Mouse (Mus musculus) c-Kit-negative CD71-positive TER-119-positive erythroid progenitor cells, embryonic 14.5 days (primary cell): ENCODE data around the gene Igsf9.
A peak's percentile ranks its signal among the peaks of the same experiment; 100 is the strongest.

Source experiments
- DNase-seq: peaks from one replicate; pipeline ENCODE4 v3.0.0-alpha.2; 2013; ENCODE audit warnings: low read depth, low spot score

Gene Igsf9

DNA sequence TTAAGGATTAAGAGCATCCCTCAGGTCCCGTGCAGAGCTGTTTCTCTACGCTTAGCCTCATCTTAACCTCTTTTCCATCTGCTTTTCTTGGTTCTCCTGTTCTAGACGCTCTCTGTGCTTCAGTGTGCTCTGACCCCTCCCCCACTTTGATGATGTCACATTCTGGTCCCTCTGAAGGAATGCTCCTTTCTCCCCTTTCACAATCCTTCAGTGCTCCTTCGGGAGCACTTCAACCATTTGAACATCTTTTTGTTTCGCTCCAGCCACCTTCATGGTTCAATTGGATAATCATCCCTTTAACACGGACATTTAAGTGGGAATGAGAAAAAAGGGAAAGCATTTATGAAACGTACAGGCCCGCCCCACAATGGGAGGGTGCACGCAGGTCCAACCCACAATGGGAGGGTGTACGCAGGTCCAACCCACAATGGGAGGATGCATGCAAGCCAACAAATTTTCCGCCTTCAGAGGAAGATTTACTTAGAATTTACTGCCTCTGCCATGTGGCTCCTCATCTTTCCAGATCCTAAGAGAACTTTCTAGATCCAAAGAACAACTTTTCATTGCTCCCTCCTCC, 13.2 kb upstream of the Igsf9 start:
- no peak for DNase-seq

DNA sequence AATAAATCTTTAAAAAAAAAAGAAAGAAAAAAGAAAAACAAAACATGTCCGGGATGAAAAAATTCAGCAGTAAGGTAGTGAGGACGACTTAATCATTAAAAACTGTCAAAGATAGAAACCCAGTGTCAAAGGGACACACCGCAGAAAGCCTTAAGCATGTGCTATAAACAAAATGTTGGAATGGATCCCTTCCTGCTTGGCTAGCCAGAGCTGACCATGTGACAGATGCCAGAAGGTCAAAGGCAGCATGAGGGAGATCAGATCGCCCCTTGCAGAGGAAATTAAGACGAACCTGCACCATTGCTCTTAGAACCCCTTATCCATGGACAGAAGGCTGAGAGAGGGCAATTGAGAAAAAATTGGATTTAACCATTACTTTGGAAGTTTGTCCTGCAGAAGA, 12.2 kb upstream of the Igsf9 start:
- DNase-seq, result no peak

DNA sequence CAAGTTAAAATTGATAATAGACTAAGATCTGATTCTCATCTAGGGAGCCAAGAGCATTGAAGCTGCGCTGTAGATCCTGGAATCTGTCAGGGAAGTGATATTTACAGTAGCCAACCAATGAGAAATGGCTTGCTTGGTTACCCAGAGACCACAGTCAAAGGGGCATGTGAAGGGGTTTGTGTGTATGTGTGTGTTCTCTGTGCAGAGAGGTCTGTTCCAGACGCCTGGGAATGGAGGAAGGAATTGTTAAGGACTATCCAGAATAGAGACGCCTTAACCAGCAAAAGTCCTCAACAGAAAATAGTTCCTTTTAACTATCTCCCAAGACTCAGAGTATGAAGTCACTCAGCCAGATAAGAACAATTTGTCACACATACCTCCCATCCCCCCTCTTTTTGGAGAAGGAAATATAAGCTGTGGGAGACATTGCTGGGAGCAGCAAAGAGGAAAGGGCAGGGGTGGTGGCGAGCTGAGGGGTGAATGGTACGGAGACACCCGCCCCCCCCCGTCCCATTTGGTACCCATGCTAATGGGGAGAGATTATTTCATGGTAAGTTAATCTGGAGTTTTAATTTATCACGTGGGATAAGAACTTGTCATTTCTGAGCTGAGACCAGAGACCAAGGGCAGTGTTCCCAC, 11.7 kb upstream of the Igsf9 start:
- no peak for DNase-seq

DNA sequence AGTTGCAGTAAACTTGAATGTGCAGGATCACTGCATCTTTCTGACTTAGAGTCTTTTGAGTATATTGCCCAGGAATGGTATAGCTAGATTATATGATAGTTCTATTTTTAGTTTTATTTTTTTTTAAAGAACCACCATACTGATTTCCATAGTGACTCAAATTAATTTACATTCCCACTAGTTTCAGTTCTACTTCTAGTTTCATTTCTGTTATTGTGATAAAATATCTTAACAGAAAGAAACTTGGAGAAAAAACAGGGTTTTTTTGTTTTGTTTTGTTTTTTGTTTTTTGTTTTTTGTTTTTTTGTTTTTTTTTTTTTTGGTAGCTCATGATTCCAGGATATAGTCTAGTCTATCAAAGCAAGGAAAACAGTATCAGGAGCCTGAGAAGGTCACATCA, 8.7 kb upstream of the Igsf9 start:
- no peak for DNase-seq

DNA sequence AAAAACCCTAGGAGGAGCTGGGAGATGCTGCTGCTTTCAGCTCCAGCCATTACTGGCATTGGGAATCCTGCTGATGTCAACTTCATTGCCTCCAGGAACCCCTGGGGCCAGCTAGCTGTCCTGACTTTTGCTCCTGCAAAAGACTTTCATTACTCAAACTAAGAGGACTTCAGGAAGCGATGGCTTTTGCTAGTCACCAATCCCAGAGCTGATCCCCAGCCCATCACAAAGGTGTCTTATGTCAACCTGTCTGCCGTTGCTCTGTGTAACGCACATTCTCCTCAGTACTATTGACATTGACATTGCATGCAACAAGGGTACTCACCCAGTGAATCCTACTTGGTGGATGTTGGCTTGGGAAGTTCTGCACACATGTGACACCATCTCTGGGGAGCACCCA, 7.4 kb upstream of the Igsf9 start:
- no peak for DNase-seq

DNA sequence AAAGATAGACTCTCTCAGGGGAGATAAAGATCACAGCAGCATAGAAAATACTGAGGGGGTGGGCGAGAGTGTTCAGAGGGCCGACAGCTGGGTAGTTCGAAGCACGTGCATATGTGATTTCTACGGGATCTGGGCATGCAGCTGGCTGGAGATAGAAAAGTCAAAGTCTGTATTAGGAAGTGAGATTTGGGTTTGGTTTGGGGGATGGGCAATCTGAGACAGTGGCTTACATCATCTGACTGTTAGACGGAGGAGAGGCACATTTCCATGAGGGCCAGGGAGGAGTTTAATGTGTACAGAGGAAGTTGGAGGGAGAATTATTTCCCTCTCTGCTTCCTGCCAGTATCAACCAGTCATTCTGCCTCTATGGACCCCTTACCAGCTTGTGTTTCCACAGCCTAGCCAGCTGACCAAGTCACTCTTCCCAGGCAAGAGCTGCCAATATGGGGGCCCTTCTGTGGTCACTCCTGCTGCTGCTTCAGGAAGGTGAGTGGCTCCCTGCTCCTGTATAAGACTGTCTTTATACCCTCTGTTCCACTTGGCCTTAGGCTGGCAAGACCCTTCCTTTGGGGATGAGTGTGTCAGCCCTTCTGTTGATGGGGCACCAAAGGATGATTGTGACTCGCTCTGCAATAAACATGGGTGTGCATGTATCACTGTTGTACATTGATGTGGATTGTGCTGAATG, 6.4 kb upstream of the Igsf9 start, which contains the start of gene Slamf9:
Slamf9 (plus strand) TSS at position 305 of the 688 bp plus-strand sequence.
- DNase-seq, result no peak

DNA sequence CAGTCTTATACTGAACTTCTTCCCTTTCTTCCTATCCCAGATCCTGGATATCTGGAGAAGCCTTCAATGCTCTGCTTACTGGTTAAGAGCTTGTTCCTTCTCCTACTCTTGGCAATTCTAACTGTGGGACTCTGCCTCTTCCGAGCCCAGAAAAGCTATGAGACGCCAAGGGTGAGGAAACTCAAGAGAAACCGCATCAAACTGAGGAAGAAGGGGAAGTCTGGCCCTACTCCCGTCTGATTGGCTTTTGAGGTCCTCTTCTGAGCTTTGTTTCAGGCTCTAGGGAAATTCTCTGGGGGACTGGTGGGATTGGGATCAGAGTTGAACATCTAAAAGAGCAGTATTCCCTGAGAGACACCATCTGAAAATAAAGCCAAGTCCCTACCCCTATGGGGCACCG, 3.6 kb upstream of the Igsf9 start:
- no peak for DNase-seq

DNA sequence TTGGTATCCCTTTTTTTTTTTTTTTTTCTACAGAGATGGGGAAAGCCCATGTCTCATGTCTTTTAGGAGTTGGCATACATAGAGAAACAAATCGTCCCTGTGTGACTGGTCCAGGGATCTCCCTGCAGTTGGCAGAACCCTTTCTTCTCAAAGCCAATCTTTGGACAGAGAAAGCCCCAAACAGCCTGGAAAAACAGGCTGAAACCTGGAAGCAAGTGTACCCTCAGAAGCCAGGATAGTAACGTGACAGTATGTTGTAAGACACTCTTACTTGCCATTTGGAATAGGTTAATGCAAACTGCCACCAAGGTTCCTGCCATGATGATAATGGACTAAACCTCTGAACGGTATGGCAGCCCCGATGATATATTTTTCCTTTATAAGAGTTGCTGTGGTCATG, 1.2 kb upstream of the Igsf9 start:
- no peak for DNase-seq

DNA sequence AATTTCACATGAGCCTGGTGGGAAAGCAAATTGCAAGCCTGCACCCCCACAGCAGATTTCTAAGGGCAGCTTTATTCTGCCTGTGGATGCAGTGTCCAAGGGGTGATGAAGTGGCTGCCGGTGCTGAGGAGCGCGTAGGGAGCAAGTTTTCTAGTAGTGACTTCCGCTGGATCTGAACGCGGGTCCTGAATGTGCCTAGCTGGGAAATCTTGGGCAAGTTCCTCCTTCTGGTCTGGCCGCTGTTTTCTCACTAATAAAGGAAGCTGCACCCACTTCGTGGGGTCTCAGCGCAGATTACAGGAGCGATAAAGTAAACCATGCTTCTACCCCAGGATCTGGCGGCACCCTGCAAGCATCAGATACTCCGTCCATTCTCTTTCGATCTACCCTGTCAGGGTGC, 477 bp upstream of the Igsf9 start:
- DNase-seq, result no peak

DNA sequence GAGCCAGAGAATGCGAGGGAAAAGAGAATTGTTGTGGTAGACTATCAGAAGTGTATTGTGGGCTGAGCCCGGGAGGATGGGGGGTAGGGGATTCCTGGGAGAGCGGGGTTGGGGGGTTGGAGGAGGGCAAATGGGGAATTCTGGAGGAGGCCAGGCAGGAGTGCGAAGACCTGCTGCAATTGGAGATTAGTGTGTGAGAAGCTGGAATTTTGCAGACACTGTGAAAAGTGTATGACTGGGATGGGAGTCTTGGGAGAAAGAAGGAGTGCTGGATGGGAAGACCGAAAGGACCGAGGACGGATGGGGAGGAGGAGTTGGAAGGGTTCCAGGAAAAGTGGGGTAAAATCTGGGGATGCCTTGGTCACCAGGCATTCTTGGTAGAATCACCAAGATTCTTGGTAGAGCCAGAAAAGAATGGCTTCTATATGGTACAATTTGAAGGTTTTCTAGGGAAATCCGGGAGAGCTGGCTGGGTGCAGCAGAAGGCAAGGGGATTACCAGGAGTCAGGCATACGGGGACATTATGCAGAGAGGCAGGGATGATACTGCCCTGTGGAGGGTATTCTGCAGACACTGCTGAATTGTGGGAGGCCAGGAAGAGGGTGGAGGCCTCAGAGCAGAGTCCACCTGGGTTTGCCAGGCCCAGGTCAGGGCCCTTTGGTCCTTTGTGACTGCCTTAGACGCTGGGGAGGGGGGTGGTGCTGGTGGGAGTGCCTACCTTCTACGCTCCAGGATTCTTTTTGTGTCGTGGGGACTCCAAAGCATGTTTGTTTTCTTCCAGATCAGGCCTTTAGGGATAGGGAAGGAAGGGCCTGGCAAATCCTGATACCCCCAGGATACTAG, 1.2 kb downstream of the Igsf9 start:
- DNase-seq, result no peak

DNA sequence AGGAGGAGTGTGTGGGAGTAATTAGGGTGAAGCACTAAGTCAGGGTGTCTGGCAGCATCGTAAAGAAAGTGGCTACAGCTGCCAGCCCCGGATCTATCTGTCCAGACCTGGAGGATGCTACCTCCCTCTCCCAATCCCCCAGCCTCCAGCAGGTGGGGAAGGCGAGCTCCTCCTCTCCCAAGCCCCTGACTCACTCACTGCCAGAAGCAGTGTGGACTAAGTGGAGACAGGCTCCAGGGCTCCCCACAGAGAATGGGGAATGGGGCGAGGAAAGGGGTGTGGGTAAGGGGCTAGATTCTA, 1.7 kb downstream of the Igsf9 start:
- DNase-seq, result no peak

DNA sequence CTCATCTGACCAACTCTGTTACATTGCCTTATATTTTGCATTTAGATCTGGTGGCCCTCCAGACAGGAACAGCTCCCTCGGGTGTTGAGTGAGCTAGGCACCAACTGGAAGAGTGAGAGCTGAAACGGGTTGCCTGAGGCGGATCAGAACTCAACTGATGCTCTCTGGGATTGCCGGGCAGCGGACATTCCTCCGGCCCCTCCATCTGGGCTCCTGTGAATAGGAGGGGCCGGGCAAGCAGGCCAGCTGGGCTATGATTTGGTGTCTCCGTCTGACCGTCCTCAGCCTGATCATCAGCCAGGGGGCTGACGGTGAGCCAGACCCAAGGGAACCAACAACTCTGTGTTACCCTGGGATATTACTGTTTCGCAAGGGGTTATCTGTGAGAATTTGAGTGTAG, 2.6 kb downstream of the Igsf9 start:
- DNase-seq, result no peak

DNA sequence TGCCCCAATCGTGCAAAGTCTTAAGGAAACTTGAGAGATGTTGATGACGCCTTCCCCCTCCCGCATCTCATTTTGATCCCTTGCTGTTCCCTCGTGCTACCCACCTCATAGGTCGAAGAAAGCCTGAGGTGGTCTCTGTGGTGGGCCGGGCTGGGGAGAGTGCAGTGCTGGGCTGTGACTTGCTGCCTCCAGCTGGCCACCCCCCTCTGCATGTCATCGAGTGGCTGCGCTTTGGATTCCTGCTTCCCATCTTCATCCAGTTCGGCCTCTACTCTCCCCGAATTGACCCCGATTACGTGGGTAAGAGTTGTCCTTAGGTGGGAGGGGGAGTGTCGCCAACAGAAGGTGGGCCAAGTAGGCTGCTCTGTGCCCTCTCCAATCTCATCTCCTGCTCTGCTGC, 3.1 kb downstream of the Igsf9 start:
- DNase-seq, result no peak

DNA sequence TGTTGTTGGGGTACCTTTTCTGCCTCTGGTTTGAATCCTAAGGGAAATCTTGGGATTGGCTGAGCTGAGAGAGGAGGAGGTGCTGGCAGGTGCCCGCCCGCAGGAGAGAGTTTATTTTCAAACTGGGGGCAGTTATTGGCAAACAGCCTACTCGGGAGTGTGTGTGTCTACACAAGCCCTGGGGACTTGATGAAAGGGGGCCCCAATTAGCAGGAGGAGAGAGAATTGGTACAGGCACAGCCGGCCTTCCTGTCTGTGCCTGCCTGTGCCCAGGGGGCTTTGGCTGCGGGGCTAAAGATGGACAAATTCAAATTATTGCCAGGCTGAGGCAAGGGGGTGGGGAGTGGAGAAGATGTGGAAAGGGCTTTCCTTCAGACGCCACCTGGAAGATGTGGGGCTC, 4.2 kb downstream of the Igsf9 start:
- DNase-seq, result no peak

DNA sequence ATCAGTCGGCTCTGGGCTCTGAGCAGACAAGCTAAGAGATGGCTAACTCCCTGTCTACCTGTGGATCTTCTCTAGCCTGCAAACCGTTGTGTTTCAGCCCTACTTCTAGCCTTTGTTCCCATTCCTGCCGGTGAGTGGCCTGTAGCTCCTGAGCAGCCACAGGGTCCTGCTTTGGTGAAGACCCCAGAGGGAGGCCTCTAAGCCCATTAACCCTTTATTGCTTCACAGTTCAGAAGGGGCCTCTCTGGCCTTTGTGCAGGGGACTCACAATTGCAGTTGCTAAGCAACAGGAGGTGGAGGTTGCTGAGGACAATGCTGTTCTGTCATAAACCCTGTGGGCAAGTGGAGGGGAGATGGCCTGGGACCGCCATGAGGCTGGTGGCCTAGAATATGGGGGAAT, 4.6 kb downstream of the Igsf9 start:
- DNase-seq, result no peak

DNA sequence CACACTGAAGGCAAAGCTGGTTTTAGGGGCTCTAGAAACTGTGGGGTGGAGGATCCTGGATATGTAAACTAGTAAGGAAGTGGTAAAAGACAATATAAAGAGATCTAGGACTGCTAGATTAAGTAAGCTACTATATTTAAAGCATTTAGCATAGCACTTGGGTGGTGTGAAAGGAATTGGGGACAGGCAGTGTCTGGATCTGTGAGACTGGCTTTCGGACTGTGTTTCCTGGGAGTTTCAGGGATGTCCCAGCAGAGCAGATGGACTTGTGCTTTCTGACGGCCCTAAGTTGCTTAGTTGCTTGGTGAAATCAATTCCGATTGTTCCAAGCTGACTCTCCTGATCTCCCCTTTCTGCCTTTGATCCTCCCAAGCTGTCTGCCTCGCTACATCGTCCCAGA, 5.1 kb downstream of the Igsf9 start:
- no peak for DNase-seq

DNA sequence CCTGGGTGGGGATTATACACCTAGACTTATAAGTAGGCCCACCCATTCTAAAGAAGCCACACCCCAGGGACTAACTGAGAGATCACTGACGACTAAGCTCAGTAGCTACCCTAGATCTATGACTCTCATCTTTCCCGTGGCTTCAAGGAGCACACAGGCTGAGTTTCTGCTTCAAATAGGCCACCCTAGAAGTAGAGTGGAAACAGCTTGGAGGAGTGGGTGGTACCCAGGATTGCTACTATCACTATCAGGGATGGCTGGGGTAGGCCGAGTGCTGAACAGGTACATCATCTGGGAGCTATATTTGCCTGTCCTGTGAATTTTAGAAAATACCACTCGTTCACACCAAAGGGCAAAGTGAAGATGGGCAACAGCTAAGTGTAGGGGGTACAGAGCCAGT, 6.3 kb downstream of the Igsf9 start:
- no peak for DNase-seq

DNA sequence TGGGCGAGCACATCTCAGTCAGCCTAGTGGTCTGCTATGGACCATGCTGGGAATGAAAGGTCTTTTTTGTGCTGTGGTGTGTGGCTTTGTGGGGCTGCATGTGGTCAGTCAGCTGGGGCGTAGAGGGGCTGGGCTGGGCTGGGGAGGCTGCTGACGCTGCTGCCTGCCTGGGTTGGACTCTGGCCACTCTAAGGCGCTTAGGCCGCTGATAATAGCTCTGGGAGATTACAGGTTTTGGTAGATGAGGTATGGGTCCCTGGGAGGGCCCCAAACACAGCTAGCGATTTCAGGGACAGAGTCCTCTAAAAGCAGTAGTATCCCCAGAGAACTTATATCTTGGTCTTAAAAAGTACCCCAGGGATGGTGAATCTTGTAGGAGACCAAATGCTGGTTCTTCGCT, 7.2 kb downstream of the Igsf9 start:
- no peak for DNase-seq

DNA sequence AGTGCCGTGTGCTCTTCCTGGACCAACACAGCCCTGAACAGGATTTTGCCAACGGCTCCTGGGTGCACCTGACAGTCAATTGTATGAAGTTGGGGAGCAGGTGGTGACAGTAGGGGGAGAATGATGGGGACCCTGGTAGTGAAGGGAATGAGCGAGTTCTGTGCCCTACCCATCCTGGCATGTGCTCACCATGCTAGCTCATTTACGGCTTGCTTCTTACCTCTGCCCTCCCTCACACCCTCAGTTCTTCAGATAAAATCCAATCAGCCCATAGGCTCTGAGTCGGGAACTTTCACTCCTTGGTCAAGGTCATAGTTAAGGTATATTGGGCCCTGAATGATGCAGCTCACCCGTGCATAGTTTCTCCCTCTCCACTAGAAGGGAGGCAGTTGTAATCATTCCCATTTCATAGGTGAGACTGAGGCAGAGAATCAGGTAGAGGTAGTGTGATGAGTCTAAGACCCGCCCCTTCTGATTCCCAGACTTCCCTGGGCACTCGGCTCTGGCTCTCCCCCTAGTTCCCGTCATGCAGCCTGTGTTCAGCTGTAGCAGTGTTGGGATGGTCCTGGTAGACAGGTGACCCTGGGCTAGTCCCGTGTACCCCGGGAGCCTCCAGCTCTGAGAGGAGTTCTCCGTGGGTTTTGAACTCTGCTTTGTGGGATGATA, 8.1 kb downstream of the Igsf9 start:
- DNase-seq, result no peak

DNA sequence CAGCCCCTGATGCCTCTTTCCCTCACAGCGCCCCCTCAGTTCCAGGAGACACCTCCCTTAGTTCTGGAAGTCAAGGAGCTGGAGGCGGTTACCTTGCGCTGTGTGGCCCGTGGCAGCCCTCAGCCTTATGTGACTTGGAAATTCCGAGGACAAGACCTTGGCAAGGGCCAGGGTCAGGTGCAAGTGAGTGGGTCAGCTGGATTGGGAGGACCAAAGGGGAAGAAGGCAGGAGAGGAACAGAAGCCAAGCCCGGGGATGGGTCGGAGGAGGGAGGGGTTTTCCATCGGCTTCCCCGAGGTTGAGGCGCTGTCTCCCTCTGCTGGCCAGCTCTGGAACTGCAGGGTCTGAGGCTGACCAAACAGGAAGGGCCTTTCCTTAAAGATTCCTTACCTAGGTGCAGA, 8.7 kb downstream of the Igsf9 start:
- peak; percentile 16 for DNase-seq

DNA sequence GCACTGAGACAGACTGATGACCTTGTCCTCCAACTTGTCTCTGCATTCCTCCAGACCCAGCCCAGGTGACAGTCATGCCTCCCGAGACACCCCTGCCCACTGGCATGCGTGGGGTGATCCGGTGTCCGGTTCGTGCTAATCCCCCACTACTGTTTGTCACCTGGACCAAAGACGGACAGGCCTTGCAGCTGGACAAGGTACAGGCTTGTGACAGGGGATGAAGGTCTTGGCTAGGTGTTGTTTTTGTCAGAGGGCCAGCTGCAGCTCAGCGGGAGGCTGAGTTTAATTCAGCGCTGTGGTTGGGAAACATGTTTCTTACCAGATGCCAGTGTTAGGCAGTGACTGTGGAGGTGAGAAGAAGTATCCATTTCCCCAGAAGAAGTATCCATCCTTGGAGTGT, 10.5 kb downstream of the Igsf9 start:
- DNase-seq, result no peak

DNA sequence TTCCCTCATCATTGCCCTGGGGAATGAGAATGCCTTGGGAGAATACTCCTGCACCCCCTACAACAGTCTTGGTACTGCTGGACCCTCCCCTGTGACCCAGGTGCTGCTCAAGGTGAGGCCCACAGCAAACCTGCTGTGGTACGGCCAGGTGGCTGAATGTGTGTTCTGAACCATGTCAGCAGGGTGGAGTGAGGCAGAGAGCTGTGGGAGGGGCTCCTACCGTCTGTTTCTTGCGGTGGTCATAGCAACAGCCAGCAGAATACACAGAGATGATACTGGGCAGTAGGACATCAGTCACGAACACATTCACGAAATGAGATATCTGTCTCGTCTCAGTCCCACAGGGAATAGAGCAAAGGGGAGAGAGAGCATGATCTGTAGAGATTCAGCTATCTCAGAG, 11.9 kb downstream of the Igsf9 start:
- DNase-seq, result no peak
